Mouse (Mus musculus): ENCODE results near the gene Vmn1r215. TPM values are rescaled to one million over a fixed set of nuclear protein-coding genes. Genes with fewer than 3 reads are reported as not detected.
"Not testable (repeated sequence)": the region's sequence is repeated elsewhere in the genome, so short reads cannot be mapped to it uniquely, and the experiment has no call there.

Gene Vmn1r215
- not detected in 2 replicates for polyA plus RNA-seq (2015; fragmentation: Nextera tagmentation; extraction: Ambion mirVana)

DNA sequence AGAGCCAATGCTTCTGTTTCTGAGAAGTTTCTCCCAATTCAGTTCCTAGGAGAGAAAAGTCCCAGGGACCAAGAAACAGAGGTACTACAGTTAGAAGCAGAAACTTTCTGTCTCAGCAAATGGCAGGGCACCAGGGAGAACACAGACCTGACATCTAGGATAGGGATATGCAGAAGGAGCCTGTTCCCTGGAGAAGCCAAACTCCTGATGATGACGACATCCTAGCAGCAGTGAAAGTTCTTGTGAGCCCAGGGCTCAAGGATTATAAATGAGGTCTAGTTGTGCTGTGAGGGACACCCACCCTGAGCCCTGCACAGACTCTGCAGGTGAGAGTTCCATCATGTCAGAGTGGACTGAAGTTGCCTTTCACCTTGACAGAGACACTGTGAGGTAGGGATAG, at the start of gene Vmn1r215:
TSS of gene Vmn1r215 (plus strand) at position 301 of the 400 bp plus-strand sequence.
- Histone ChIP-seq H3K36me3 (ENCODE audit: control insufficient read depth, insufficient read depth) (no peaks in the 10 kb centered on the region), H3K27ac (ENCODE audit: low read depth, low read length) (no peak within 1 kb of the TSS), H3K9me3 (ENCODE audit: control insufficient read depth) (no peaks in the 10 kb centered on the region), H3K27me3 (replicated peaks; ENCODE audit: control insufficient read depth, insufficient read depth, low read length) (no peaks in the 10 kb centered on the region), H3K4me2 (replicated peaks; ENCODE audit: low read depth) (no peak within 1 kb of the TSS), H3K9ac (ENCODE audit: low read depth, low read length) (no peak within 1 kb of the TSS), H3K4me3 (ENCODE audit: low read depth, low read length) (no peak within 1 kb of the TSS), H3K4me1 (replicated peaks; ENCODE audit: control insufficient read depth, insufficient read depth, low read length) (no peaks in the 10 kb centered on the region)
- ATAC-seq = no peak
- TF ChIP-seq CTCF (IDR thresholded peaks at IDR 0.05; ENCODE audit: low read depth) = no peak
- WGBS = 55% methylated on average over 1 of the region's 1 CpGs

DNA sequence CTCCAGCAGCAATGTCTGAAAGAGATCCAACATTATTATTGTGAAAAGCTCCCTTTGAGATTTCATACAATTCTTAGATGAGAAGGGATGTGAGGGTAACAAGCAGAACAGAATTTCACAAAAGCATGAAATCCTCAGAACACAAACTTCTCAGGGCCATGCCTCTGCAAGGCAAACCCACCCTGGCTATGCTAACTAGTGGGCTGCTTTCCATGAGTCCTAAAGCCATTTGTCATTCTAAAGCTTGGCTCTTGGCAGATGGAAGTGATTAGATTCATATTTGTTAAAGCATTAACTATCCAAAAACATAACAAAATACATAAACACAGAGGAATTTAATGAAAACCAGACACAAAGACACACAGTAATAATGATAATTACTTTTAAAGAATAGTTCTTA, 49.7 kb upstream of the Vmn1r215 start:
- H3K27ac ChIP-seq (ENCODE audit: low read depth, low read length) = no peak overlapping the region
- no peak for ATAC-seq
- no peak overlapping the region for H3K4me3 ChIP-seq (ENCODE audit: low read depth, low read length)
- H3K9ac ChIP-seq (ENCODE audit: low read depth, low read length) = no peak overlapping the region
- no peaks in the 10 kb centered on the region for H3K27me3 ChIP-seq (replicated peaks; ENCODE audit: control insufficient read depth, insufficient read depth, low read length)
- no peaks in the 10 kb centered on the region for H3K36me3 ChIP-seq (ENCODE audit: control insufficient read depth, insufficient read depth)
- H3K4me1 ChIP-seq (replicated peaks; ENCODE audit: control insufficient read depth, insufficient read depth, low read length) = no peaks in the 10 kb centered on the region
- H3K9me3 ChIP-seq (ENCODE audit: control insufficient read depth) = no peaks in the 10 kb centered on the region
- no peak overlapping the region for H3K4me2 ChIP-seq (replicated peaks; ENCODE audit: low read depth)
- TF ChIP-seq CTCF (IDR thresholded peaks at IDR 0.05; ENCODE audit: low read depth) = no peak

DNA sequence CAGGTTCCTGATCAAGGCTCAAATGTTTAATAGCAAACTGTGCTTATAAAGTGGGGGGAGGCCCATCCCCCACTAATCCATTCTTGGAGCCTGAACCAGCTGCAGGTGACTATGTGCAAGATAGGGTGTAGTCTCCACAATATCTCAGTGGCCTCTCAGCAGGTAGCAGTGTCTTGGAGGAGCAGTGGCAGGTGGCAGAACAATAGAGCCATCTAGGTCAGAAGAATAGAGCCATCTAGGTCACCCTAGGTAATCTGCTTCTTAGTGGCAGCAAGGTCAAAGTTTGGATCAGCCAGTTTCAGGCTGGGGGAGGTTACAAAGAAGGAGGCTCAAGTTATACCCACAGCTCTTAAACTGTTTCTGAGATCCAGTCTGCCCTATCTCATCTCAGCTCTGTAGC, 43.0 kb upstream of the Vmn1r215 start:
- no peak overlapping the region for H3K9ac ChIP-seq (ENCODE audit: low read depth, low read length)

DNA sequence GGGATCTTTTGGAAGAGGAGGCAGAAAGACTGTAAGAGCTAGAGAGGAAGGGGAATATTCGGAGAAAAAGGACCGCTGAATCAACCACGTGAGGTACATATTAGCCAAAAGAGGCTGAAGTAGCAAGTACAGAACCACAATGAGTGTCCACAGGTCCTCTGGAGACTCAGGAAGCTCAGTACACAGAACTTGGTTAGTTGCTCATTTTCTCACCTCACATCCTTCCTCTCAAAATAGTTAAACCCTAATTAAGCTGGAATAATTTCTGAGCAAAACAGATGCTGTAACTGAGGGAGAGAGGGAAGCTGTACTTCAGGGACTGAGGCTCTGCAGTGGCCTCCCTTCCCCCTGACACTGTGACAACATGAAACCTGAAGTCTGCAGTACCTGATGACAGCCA, 37.7 kb upstream of the Vmn1r215 start, which contains the start of gene Vmn1r214:
TSS of gene Vmn1r214 (plus strand) at position 301 of the 400 bp plus-strand sequence.
- no peaks in the 10 kb centered on the region for H3K4me1 ChIP-seq (replicated peaks; ENCODE audit: control insufficient read depth, insufficient read depth, low read length)
- H3K9me3 ChIP-seq (ENCODE audit: control insufficient read depth) = no peaks in the 10 kb centered on the region
- H3K4me3 ChIP-seq (ENCODE audit: low read depth, low read length) = no peak within 1 kb of the TSS
- H3K27ac ChIP-seq (ENCODE audit: low read depth, low read length) = no peak within 1 kb of the TSS
- 98% methylated on average over 3 of the region's 3 CpGs for WGBS
- no peak within 1 kb of the TSS for H3K9ac ChIP-seq (ENCODE audit: low read depth, low read length)
- ATAC-seq = no peak
- no peaks in the 10 kb centered on the region for H3K36me3 ChIP-seq (ENCODE audit: control insufficient read depth, insufficient read depth)
- TF ChIP-seq CTCF (IDR thresholded peaks at IDR 0.05; ENCODE audit: low read depth) = no peak
- H3K27me3 ChIP-seq (replicated peaks; ENCODE audit: control insufficient read depth, insufficient read depth, low read length) = no peaks in the 10 kb centered on the region
- H3K4me2 ChIP-seq (replicated peaks; ENCODE audit: low read depth) = no peak within 1 kb of the TSS

More for the DNA sequence above, 43.0 kb upstream of the Vmn1r215 start:
- Histone ChIP-seq H3K36me3 (ENCODE audit: control insufficient read depth, insufficient read depth) (no peaks in the 10 kb centered on the region), H3K27me3 (replicated peaks; ENCODE audit: control insufficient read depth, insufficient read depth, low read length) (no peaks in the 10 kb centered on the region), H3K27ac (ENCODE audit: low read depth, low read length) (no peak overlapping the region), H3K4me3 (ENCODE audit: low read depth, low read length) (no peak overlapping the region), H3K4me1 (replicated peaks; ENCODE audit: control insufficient read depth, insufficient read depth, low read length) (no peaks in the 10 kb centered on the region), H3K4me2 (replicated peaks; ENCODE audit: low read depth) (no peak overlapping the region), H3K9me3 (ENCODE audit: control insufficient read depth) (no peaks in the 10 kb centered on the region)
- no peak for ATAC-seq
- no peak for TF ChIP-seq CTCF (IDR thresholded peaks at IDR 0.05; ENCODE audit: low read depth)

DNA sequence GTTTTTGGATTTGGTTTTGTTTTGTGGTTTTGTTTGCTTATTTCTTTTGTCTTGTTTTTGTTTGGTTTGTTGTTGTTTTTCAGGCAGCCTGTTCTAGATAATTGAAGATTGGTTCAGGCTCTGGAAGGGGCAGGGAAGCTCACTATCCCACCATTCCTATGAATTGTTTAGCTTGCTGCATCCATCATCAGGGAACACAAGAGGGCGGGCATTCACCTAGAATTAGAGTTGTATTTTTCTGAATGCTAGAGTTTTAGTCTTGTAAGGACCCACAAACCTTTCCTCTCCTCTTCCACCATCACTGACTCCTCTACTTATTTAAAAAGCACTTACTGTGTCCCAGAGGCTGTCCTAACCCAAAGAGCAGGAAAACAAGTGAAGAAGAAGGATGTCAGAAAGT, 10.0 kb upstream of the Vmn1r215 start:
- H3K4me2 ChIP-seq (replicated peaks; ENCODE audit: low read depth) = no peak overlapping the region
- H3K4me1 ChIP-seq (replicated peaks; ENCODE audit: control insufficient read depth, insufficient read depth, low read length) = no peaks in the 10 kb centered on the region
- H3K27ac ChIP-seq (ENCODE audit: low read depth, low read length) = no peak overlapping the region
- H3K27me3 ChIP-seq (replicated peaks; ENCODE audit: control insufficient read depth, insufficient read depth, low read length) = no peaks in the 10 kb centered on the region
- ATAC-seq = no peak
- TF ChIP-seq CTCF (IDR thresholded peaks at IDR 0.05; ENCODE audit: low read depth) = peak; percentile 58
- WGBS = 26% methylated on average over 1 of the region's 1 CpGs
- H3K36me3 ChIP-seq (ENCODE audit: control insufficient read depth, insufficient read depth) = no peaks in the 10 kb centered on the region
- no peaks in the 10 kb centered on the region for H3K9me3 ChIP-seq (ENCODE audit: control insufficient read depth)
- H3K4me3 ChIP-seq (ENCODE audit: low read depth, low read length) = no peak overlapping the region
- H3K9ac ChIP-seq (ENCODE audit: low read depth, low read length) = no peak overlapping the region

DNA sequence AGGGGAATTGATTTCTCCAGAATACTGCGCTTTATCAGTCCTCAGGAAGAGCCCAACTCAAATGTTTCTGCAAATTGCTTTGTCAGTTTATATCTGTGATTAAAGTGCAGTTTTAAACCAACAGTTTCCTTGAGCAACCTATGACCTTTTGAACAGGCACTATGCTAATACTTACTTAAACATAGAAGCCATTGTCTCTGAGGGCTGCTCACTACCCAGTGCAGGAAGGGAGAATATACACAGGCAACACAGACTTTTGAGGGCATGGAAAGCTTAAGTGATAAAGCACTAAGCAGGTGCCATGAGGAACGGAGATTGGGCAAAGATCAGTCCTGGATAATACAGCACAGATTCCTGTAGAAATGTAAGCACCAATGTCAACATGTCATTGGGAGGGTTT, 1.5 kb downstream of the Vmn1r215 start:
- Histone ChIP-seq H3K4me3 (ENCODE audit: low read depth, low read length) (no peak overlapping the region), H3K4me2 (replicated peaks; ENCODE audit: low read depth) (no peak overlapping the region), H3K27ac (ENCODE audit: low read depth, low read length) (no peak overlapping the region), H3K9me3 (ENCODE audit: control insufficient read depth) (no peaks in the 10 kb centered on the region), H3K4me1 (replicated peaks; ENCODE audit: control insufficient read depth, insufficient read depth, low read length) (no peaks in the 10 kb centered on the region), H3K27me3 (replicated peaks; ENCODE audit: control insufficient read depth, insufficient read depth, low read length) (no peaks in the 10 kb centered on the region), H3K36me3 (ENCODE audit: control insufficient read depth, insufficient read depth) (no peaks in the 10 kb centered on the region), H3K9ac (ENCODE audit: low read depth, low read length) (no peak overlapping the region)
- ATAC-seq = peak; percentile 90
- 33% methylated on average over 2 of the region's 2 CpGs for WGBS
- TF ChIP-seq CTCF (IDR thresholded peaks at IDR 0.05; ENCODE audit: low read depth) = no peak

DNA sequence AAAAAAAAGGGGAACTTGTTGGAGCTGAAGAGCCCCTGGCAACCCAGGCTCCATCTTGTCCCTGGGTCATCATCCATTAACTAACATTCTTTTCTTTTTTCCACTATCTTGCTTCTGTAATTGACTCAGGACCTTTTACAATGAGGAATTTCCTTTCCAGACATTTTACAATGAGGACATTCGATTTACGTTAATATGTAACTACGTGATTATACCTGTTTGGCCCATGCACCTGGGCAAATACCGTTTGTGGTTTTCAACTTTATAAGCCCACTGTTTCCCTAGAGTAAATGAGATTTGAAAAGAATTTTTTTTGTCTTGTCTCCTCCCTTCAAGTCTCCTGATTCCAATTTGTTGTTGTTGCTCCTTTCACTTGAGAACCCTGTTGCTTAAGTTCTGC, 26.6 kb downstream of the Vmn1r215 start:
- WGBS = 38% methylated on average over 4 of the region's 4 CpGs
- Histone ChIP-seq H3K27me3 (replicated peaks; ENCODE audit: control insufficient read depth, insufficient read depth, low read length) (no peaks in the 10 kb centered on the region), H3K27ac (ENCODE audit: low read depth, low read length) (no peak overlapping the region), H3K4me1 (replicated peaks; ENCODE audit: control insufficient read depth, insufficient read depth, low read length) (no peaks in the 10 kb centered on the region; the same call in 1 of the 2 replicates), H3K9ac (ENCODE audit: low read depth, low read length) (no peak overlapping the region), H3K4me2 (replicated peaks; ENCODE audit: low read depth) (no peak overlapping the region), H3K36me3 (ENCODE audit: control insufficient read depth, insufficient read depth) (no peaks in the 10 kb centered on the region), H3K4me3 (ENCODE audit: low read depth, low read length) (no peak overlapping the region), H3K9me3 (ENCODE audit: control insufficient read depth) (no peaks in the 10 kb centered on the region)
- no peak for TF ChIP-seq CTCF (IDR thresholded peaks at IDR 0.05; ENCODE audit: low read depth)
- peak; percentile 83 for ATAC-seq

DNA sequence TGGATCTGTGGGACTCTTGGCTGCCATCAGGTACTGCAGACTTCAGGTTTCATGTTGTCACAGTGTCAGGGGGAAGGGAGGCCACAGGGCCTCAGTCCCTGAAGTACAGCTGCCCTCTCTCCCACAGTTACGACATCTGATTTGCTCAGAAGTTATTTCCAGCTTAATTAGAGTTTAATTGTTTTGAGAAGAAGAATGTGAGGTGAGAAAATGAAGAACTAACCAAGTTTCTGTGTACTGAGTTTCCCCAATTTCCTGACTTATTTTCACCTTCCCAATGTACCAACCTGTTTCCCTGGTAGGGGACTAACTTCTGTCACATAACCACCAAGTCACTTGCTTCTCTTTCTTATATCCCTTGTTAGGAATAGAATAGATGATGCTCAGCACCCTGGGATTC, 50.3 kb downstream of the Vmn1r215 start, which contains the start of gene Vmn1r217:
TSS of gene Vmn1r217 (minus strand) at position 101 of the 400 bp plus-strand sequence.
- ATAC-seq; H3K36me3 ChIP-seq (ENCODE audit: control insufficient read depth, insufficient read depth); H3K4me2 ChIP-seq (replicated peaks; ENCODE audit: low read depth); H3K27ac ChIP-seq (ENCODE audit: low read depth, low read length); H3K9ac ChIP-seq (ENCODE audit: low read depth, low read length); H3K4me1 ChIP-seq (replicated peaks; ENCODE audit: control insufficient read depth, insufficient read depth, low read length); H3K4me3 ChIP-seq (ENCODE audit: low read depth, low read length); H3K9me3 ChIP-seq (ENCODE audit: control insufficient read depth); H3K27me3 ChIP-seq (replicated peaks; ENCODE audit: control insufficient read depth, insufficient read depth, low read length): not testable (repeated sequence)
- 67% methylated on average over 1 of the region's 1 CpGs for WGBS

All from intestine, postnatal 0 days (tissue).